Mouse (Mus musculus) adrenal gland, postnatal 4 days (tissue): ENCODE measurements around the gene Snd1. TPM values are rescaled to one million over a fixed set of nuclear protein-coding genes. Genes with fewer than 3 reads are reported as not detected.

Experiments
- DNase-seq, 2 experiments: peaks; one replicate each; pipeline ENCODE4 v3.0.0; 2021 to 2022; ENCODE audit warnings: low spot score in 2 of 2, mixed read lengths in 2 of 2
- total RNA-seq, 2 experiments: library from RNA; stranded (reverse); gene quantifications; 2 replicates each; pipeline ENCODE4 v1.2.3; 2021

The Snd1 gene
- total RNA-seq, 2 experiments from 2014 or later = 148 to 163 TPM

DNA sequence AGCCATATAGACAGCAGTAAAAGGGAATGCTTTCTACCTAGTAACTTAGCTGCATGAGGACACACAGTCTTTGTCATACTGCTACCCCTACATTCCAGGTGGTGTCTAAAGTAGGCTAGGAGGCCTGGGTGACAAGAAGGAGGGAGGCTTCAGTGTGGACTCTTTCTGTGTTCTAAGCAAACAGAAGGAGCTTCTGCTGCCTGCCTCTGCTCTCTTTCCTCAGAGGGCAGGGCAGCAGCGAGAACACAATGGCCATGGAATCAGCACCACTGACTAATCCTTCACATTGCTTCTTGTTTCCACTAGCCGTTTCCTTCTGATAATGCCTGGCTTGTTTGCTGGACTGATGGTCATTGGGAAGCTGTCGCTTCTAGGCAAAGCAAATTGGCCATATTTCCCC is 316.2 kb downstream of the Snd1 start:
- no peak for DNase-seq

DNA sequence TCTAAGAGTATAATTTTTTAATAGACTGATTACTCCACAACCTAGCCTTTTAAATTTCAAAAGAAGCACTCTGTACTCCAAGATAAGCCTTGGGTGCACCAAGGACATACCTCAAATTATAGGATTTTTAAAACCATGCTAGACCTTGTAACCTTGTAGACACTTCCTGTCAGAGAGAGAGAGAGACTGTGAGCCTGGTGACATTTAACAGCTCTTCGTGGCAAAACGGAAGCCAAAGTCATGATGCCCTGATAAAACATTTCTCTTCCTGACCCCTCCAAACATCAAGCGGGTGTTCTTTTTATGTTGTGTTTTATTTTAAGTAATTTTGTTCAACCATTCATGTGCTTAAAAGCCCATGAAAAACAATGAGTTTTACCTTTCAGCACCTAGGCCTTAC is 316.9 kb downstream of the Snd1 start:
- DNase-seq = no peak

DNA sequence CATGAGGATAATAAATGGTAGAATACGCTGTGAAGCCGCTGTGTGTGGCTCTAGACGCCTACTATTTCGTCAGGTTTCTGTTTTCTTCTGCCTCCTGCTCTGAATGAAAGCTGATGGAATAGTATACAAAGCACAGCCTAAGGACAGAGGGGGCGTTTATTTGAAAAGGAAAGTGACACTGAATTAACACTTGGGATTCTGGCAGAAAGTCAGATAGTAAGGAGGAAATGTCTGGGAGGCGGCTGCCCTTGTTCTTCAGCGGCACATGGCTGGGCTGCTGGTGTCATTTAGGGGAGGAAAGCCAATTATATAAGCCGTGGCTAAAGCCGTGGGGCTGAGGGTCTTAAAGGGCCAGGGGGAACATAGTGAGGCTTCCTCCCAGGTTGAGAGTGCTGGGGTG is 320.4 kb downstream of the Snd1 start:
- DNase-seq = no peak

DNA sequence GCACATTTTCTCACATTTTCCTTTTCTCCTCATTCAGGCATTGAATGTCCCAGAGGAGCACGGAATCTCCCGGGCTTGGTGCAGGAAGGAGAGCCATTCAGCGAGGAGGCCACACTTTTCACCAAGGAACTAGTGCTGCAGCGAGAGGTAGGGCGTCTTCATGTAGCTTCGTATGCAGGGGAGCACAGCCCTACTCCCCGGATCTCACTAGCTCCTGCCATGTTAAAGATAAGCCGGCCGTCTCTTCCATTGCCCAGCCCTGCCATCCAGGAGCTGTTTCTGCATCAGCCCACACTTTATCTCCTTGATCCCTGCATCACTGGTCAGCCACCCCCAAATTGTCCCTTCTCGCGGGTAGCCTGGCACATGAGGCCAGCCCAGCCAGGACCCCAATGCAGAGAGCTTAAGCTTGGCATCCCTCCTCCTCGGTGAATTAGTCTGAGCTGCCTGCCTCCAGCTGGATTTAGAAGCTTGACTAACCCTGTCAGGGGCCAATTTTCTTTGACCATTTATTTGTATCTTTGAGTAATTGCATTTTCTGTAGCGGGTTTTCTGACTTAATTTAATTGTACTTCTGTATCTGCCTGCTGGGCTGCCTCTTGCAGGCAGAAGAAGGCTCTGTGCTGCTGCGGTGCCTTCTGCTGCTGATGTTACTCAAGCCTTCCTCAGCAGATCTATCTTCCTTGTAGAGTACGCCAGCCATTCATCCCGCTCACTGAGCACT is 321.0 kb downstream of the Snd1 start:
- no peak for DNase-seq

DNA sequence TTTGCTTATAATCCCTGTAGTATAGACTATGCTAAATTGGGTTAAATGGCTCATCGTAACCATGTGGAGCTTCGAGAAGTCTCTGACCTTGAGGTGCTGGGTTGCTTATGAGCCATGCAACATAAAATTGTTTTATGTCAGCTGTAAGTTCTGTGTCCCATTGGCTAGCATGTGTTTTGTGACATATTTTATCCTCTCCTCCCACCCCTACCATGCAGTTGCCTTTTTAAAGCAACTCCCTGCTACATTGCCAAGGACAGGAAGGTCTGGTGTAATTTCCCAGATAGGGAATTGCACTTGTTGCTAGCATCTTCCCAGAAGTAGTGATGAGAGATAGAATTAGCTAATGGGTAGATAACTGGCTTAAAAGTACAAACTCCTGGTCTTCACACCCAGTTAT is 324.9 kb downstream of the Snd1 start:
- no peak for DNase-seq

DNA sequence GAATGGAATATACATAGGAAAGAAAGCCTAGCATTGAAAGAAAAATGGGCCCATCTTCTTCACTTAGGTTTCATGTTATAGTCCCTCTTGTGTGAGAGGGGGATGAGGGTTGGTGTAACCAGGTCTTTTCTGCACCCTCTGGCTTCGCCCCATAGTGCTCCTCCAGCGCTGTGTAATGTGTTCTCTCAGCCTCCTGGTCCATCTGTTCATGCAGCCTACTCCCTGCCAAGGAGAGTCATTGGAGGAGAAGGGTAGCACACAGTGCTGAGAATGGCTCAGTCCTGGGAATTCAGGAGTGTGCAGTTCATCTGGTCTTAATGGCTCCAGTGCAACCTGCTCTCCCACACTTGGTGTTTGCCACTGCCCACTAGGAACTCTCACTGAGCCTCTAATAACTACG is 326.0 kb downstream of the Snd1 start:
- DNase-seq = no peak

DNA sequence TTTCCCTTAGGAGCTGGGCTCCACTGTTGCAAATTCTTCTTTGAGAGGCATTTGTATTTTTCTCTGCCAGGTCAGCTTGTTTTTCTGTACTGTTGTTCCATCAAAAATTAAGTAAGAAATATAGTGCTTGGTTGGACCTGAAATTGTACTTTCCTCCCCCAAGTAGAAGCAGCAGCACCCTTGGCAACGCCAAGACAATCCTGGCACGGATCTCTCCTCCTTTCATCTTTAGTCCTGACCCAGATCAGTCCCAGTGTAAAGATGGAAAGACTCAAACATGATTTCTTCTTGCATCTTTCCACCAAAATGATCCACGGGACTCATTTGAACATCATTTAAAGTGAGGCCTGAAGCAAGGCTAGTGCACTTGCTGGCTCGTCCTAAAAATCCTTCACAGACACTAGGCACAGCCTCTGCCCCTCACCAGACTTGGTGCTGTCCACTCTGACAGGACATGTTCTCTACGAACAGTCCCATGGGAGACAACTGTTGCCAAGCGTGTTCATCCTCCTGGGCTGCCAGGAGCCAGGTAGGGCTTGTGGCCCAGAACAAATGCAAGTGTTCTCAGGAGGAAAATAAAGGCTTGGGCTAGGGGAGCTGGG is 328.8 kb downstream of the Snd1 start:
- no peak for DNase-seq

DNA sequence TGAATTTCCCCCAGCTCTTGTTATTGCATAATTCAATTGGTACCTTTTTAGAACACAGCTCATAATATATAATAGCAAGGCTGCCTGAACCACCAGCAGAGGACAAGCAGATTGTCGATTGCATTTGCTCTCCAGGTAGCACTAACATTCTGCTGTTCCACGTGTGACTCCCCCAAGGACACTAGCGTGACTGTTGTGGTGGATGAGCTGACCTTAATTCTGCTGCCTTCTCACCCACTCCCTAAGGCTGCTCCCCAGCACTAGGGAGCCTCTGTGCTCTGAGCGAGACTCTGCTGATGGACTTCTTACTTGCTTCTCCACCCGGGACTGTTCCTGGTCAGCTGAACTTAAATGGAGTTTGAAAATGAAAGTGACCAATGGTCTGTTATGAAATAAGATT is 329.8 kb downstream of the Snd1 start:
- DNase-seq = no peak

DNA sequence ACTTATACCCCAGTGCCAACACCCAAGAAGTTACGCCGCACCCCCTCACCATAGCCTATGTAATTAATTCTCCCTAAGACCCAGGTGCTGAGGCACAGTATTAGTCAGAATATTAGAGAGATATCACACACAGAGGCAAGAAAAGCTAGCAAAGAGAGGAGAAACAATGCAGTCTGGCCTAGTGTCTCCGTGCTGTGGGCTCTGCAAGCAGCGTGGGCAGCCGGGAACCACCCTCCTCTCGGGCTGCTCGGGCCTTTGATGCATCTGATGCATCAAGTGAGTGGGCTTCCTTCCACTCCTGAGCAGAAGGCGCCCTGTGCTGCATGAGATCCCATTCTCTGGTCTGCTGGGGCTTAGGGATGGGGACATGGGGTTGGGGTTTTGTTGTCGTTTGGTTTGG is 338.1 kb downstream of the Snd1 start:
- no peak for DNase-seq

DNA sequence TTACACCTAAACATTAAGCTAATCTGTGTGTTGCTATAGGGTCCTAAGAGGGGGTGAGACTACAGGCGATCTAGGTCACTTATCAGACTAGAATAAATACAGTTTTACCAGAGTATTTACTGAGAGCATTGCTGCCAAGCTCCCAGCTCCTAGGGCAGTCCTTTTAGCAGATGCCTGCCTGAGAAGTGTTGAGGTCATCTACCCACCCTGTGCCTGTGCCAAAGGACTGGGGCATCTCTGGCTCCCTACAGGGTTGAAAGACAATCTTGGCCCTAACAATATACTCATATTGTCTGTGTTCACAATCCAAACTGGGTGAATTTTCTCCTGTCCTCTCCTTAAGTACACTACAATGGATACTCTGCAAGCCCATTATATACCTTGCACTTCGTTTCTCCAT is 340.0 kb downstream of the Snd1 start:
- no peak for DNase-seq

DNA sequence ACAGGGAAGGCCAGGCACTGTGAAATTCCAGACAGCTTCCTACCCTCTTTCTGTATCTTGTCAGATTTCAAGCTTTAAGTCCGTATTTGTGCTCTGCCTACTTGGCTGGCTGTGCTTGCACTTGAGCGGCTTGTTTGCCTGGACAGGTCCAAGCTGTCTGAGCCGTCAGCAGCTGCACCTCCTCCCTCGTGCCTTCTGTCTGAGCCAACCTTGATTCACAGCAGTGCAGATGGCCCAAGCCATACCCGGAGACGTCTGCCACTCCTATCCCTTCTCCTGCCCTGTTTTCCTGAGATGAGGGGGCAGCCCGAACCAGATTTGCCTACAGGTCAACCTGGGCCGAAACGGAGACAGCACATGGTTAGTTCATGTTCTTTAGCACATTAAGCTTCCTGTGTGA is 342.1 kb downstream of the Snd1 start:
- no peak for DNase-seq

DNA sequence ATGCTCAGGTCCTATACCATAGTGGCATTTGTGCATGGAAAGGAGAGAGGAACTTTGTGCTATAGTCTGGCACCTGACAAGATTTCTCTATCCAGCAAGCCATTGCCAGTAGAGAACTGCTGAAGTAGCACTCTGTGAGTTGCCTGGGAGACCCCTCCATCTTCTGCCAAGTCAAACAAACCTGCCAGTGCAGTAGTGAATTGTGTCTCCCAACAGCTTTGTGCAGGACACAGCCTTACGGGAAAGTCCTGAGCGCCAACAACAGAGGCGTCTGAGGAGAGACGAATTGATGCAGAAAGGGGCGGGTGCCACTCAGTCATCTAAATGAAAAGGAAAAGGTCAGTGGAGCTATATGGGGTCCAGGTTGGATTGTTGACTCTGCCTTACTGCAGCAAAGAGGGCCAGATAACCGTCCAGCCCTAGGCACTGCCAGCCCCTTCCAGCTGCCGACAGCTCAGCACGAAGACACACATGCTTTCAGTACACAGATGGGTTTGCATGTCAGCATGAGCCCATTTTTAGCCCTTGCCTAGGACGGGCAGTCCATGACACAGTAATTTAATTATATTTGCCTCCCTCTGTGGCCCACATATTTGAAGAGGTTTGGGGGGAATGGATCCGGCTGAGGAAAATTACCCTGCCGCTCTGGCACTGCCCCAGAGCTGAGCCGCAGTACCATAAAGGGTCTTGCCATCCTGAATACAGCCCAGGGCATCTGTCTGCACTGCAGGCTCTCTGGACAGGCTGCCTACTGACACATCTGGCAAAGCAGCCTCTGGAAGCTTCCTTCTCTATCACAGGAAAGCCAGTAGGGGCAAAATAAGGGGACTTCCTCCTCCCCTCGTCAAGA is 344.8 kb downstream of the Snd1 start:
- DNase-seq = no peak

DNA sequence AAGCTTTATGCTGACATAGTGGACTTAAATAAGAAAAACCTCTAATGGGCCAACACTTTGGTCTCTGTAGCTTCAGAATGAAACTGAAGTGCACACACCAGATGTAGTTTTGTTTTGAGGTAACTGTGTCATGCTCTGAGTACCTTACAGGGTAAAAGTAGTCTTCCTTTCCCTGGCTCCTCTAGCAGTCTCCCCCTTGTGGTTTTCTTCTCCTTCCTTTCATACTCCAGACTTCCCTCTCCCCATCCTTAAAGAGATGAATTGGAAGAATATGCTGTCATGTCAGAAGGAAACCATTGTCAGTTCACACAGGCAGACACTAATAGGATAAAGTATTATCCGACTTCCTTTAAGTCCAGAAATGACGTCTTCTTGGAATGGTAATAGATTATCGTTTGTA is 347.4 kb downstream of the Snd1 start:
- no peak for DNase-seq

DNA sequence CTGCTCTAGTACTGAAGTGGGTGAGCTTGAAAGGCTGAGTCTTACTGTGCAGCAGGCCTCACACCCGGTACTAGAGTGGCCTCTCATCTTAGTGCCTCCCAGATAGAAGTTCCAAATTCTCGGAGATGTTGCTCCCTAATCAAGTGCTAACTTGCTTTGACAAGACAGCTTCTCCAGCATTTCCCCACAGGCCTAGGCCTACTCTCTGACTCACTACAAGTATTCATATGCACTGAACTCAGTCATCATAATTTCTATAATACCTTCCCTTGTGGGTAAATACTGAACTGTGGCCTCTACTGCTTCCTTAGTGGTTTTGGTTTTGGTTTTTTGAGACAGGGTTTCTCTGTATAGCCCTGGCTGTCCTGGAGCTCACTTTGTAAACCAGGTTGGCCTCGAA is 348.4 kb downstream of the Snd1 start:
- DNase-seq = no peak

DNA sequence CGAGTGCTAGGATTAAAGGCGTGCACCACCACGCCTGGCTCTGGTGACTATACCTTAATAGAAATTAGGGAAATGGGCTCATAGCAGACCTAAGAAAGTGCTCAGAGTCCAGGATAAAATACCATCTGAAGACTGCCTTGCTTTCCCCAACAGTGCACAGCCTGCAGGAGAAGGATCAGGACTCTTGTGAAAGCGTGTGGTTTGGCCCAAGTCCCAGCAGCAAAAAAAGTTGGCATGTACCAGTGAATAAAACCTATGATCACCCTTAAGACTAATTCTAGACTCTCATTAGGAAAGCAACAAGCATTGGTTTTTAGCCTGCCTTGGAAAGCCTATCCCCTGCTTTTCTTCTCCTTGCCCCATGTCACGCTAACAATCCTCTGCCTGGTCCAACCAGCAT is 348.9 kb downstream of the Snd1 start:
- no peak for DNase-seq

DNA sequence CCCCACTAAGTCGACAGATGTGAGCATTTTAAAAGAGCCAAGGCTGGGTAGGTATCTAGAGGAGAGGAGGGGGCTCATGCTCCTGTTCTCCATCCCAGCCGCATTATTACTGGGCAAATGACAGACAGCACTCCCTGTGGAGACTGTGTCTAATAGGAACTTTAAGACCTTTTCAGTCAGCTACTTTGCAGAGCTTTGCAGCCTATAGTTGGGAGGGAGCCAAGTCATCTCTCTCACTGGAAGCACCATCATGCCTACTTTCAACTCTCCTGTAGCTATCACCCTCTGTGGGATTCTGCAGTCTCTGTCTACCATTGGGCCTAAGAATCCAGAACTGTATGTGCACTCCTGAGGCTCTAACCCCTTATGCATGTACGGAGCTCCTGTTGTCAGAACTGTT is 351.0 kb downstream of the Snd1 start:
- DNase-seq = no peak

DNA sequence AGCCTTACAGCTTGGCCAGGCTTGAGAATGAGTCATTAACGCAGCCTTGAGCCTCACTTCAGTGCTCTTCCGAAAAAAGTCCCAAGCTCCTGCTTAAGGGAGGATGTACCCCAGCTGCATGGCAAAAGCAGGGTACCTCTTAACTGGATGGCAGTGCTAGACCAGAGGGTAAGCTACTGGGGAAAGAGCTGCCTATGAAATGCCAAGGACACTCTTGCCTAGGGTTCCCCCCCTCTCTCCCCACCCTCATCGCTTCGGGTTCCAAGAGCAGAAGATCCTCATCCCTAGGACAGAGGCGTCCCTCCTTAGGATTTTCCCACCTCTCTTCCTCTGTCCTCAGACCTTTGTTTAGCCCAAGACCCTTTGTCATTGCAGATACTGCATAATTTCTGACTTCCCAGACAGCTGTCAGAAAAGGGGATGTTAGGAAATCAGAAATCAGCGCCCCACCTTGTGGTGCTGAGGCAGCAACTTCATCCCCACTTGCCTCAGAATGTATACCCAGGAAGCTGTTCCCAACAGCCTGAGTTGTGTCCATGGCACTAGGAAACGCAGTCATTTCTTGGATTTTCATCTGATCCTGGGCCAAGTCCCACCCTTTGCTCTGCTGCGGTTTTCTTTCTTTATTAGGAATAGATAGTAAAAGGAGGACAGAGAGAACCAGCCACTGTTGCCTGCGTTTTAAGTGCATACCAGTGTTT is 351.9 kb downstream of the Snd1 start:
- DNase-seq = no peak

DNA sequence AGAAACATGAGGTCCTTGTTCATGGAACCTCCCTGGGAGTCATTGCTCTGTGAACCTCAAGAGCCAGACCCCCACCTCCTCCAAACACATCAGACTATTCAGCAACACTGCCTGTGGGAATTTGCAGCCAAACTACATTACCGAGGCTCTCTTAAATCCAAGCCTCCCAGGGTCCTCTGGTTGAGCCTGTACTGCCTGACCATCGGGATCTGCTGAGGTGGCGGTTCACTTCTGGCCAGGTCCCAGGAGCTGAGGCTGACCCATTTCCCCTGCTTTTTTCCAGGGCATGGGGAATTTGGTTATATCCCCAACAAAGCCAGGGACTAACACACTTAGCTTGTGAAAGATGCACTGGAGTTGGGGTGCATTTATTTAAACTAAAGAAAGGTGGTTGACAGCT is 352.6 kb downstream of the Snd1 start:
- no peak for DNase-seq

DNA sequence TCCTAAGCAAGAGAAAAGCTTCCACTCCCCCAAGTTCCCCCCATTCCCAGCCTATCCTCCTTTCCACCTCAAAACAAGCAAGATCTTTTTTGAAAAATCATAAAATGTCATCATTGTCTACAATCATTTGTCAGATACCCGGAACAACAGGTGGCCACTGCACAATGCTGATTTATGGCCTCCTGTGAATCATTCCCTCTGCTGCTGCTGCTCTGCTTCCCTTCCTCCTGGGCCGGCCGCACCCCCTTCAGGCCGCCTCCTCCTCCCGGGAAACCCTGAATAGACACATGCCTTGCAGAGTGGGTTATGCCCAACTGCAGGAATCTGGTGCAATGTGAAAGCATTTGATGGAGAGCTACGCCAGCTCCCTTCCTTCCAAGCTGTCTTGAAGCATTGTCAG is 353.7 kb downstream of the Snd1 start:
- no peak for DNase-seq

DNA sequence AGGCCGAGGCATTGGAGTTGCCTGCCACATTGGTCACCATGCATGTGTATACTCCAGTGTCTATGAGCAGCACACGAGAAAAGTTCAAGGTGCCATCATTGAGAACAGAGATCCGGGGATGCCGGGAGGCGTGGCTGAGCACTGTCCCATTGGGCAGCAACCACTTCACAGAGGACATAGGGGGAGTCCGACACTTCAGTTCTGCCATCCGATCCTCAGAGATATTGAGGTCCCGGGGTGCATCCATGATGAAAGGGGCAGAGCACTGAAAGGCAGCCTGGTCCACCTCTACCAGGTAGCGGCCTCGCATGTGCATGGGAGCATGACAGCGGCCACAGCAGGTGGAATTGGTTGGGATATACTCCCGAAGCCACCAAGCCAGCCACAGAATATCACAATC is 355.4 kb downstream of the Snd1 start:
- no peak for DNase-seq

DNA sequence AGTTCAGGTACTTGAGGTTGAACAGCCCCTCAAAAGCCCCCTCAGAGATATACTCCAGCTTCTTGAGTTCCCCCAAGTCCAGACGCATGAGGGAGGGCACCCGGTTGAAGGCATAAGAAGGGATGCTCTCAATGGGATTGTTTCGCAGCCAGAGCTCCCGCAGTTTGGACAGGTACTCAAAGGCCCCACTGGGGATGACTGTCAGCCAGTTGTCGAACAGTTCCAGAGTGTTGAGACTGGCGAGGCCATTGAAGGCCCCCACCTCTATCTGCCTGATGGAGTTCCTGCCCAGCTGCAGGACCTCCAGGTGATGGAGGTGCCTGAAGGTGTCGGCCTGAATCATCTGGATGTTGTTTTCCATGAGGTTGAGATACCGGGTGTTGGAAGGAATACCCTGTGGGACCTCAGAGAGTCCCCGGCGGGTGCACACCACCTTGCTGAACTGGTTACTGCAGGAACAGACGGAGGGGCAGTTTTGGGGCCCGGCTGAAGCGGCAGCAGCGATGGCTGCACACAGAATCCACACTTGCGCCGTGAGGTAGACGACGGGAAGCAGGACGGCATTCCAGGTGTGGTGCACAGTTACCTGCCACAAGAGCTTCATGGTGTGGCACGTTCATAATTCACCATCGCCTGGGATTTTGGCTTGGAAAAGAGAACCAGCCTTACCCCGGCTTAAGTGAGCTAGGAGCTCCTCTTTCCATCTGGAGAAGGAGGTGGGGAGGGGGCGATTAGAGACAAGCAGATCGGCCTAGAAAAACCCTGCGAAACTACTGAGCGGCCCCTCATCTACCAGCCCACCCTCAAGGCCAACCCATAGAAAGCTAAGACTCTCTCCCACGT is 356.3 kb downstream of the Snd1 start, which contains the start of gene Lrrc4:
Gene Lrrc4 (minus strand): TSS at position 737 of the 843 bp plus-strand sequence.
- no peak for DNase-seq
